Mouse (Mus musculus) CD4-positive helper T cell, adult 2 months (primary cell): ENCODE measurements around the gene Zfp81.
"Not testable (repeated sequence)": the region's sequence is repeated elsewhere in the genome, so short reads cannot be mapped to it uniquely, and the experiment has no call there.

ENCODE experiments used
- DNase-seq: peaks from one replicate; pipeline ENCODE4 v3.0.0-alpha.2; 2012; ENCODE audit warnings: low read depth, missing footprints, low spot score

The Zfp81 gene

GRCm38 (mm10) chr17:33358411-33359384, at the start of gene Zfp81:
TSS of gene Zfp81 (minus strand) at chr17:33358878.
- peak; percentile 89 for DNase-seq

GRCm38 (mm10) chr17:33394182-33395034, 35.7 kb upstream of the Zfp81 start, which contains the start of gene Zfp101:
TSS of gene Zfp101 (minus strand) at chr17:33394641.
- peak; percentile 95 for DNase-seq

- no peak for DNase-seq
Observed at GRCm38 (mm10) chr17:33392271-33392670, 33.6 kb upstream of the Zfp81 start.

GRCm38 (mm10) chr17:33385705-33386104, 27.0 kb upstream of the Zfp81 start:
- DNase-seq: no peak

- DNase-seq: no peak
Observed at GRCm38 (mm10) chr17:33372795-33373194, 14.1 kb upstream of the Zfp81 start.

GRCm38 (mm10) chr17:33352981-33353380, 5.7 kb downstream of the Zfp81 start:
- no peak for DNase-seq

- DNase-seq: not testable (repeated sequence)
Observed at GRCm38 (mm10) chr17:33289876-33290149, 68.9 kb downstream of the Zfp81 start.

GRCm38 (mm10) chr17:33289039-33289875, 69.4 kb downstream of the Zfp81 start, which contains the start of gene Zfp955b:
TSS of gene Zfp955b (plus strand) at chr17:33289544.
- not testable (repeated sequence) for DNase-seq
